Mouse (Mus musculus) embryonic fibroblast, embryonic 13.5 days (primary cell): ENCODE data around the gene Skiv2l.
"Not testable (repeated sequence)": the region's sequence is repeated elsewhere in the genome, so short reads cannot be mapped to it uniquely, and the experiment has no call there.

ENCODE experiments used
- CTCF ChIP-seq: IDR thresholded peaks from 2 replicates; pipeline ENCODE4 v1.5.1; 2011; ENCODE audit warnings: mild to moderate bottlenecking, control low read depth, low read length, moderate library complexity, borderline replicate concordance; ENCODE audit not compliant: insufficient read depth
- POLR2A ChIP-seq: IDR thresholded peaks from 2 replicates; pipeline ENCODE4 v1.6.1; 2011; ENCODE audit warnings: low read depth, mild to moderate bottlenecking, control low read depth, low read length, moderate library complexity

DNA sequence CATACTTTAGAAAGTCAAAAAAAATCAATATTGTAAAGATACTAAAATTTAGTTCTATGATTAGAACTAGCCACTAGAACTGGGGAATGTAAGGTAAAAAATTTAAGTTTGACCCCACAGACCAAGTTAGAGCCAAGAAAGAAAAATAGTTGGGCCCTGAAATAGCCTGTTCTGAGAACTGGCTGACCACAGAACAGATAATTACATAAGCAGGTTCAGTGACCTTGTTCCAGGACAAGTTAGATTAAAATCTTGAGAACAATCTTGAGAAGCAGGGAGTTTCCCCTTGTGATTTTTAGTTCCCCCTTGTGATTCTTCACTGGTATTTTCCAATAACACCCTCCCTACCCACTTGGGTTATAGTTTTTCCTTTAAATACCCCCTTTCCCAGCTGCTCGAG, 19.2 kb downstream of the Skiv2l start:
- TF ChIP-seq CTCF, POLR2A: not testable (repeated sequence)
